Mouse (Mus musculus) regulatory T cell (primary cell): ENCODE results near the gene Gnat1.

Experiments
- in situ Hi-C: fragments of 300-600 bp; cut with MboI, MseI; formaldehyde crosslinking; loops from one replicate; pipeline ENCODE4 v1.15.1; 2025; ENCODE audit warnings: high pct_unique_total_duplicates

Gene Gnat1

DNA sequence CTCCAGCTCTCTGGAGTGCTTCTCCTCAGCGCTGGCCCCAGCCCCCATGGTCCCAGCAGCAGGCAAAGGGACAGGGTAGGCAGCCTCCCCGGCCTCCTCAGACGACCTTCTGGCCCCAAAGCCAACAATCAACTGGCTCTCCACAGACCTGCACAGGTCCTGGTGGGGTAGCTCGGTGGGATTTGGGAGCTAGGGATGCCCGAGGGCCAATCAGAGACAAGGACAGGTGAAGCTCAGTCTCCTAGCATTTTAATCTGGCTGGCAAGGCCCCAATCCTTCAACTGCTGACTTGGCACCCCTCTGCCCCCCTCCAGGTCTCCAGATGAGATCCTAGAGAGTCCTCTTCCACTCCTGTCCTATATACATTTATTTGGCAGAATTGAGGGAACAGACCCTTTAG is at the start of gene Gnat1:
Gene Gnat1, minus strand, starts transcription at position 212 of the 400 bp plus-strand sequence.
- in situ Hi-C loops = no loop called here

DNA sequence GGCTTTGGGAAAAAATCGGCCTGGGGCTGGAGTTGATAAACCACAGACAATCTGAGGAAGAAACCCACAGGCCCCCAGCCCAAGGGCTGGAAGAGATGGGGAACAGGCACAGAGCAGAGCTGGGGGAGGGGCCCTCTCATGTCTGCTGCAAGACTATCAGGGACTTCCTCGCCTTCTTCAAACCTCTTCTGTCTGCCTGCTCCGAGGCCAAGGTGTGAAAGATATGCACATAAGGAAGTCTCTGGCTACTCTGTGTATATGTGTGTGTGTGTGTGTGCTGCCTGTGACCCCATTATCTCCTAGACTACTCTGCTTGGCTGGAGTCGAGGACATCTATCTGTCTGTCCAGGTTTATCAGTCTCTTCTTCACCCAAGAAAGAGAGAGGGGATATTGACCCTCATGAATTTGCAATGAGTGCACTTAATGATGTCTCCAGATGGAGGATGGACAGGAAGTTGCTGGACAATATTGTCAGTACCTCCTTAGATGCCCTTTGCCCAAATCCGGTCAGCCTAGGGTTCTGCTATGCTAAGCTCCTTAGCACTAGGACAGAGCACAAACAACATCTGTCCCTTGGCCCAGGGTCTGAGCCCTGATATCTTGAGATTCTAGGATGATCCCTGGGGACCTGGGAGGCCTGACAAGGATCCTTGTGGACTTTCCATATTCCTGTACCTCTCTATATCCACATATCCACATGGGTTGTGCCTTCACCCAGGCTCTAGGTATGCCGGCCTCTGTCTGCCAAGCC is 49.6 kb upstream of the Gnat1 start:
- in situ Hi-C loops = no loop called here

GRCm38 (mm10) chr9:107727041-107727440 is 47.5 kb upstream of the Gnat1 start:
- in situ Hi-C loops = no loop called here

GRCm38 (mm10) chr9:107724796-107725195 is 45.3 kb upstream of the Gnat1 start:
- in situ Hi-C loops = no loop called here

GRCm38 (mm10) chr9:107723794-107724531 is 44.5 kb upstream of the Gnat1 start:
- in situ Hi-C loops = no loop called here

GRCm38 (mm10) chr9:107723292-107723691 is 43.8 kb upstream of the Gnat1 start:
- in situ Hi-C loops = no loop called here

- in situ Hi-C loops = no loop called here
Measured at GRCm38 (mm10) chr9:107718781-107719540, 39.4 kb upstream of the Gnat1 start.

GRCm38 (mm10) chr9:107716951-107717350 is 37.4 kb upstream of the Gnat1 start:
- in situ Hi-C loops = no loop called here

- in situ Hi-C loops = no loop called here
Measured at GRCm38 (mm10) chr9:107715632-107716031, 36.1 kb upstream of the Gnat1 start.

GRCm38 (mm10) chr9:107714221-107714952 is 34.9 kb upstream of the Gnat1 start:
- in situ Hi-C loops = no loop called here

DNA sequence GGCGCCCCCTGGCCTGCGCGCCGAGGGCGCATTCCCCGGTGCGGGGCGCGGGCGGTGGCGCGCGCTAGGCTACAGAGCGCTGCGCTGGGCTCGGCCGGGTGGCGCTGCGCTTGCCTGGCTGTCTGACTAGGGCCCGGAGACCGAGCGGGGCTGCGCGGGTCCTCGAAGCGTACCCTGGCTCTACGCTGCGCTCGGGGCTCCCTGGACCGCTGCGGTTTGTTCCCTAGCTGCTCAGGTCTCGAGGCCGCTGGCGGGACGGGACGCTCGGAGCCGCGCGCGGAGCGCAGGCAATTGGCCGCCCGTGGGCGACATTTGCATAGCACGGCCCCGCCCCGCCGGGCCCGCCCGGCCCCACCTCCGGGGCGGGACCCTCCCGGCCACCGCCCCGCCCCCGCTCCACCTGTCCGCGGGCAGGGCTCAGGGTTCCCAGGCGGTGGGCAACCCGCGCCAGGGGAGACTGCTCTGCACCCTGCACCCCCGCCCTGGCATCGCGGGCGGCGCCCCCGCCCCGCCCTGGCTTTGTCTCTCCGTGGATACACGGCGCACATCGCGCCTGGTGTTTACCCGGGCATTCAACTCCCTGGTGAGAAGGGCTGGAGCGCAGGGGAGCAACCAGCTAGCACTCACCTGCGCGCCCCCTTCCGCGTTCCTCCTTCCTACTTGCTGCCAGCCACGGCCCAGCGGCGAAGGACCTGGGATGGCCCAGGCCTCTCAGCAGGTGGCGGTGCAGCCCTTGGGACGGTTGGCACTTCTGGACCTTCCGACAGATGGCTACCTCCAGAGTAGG is 30.4 kb upstream of the Gnat1 start, which contains the start of gene Sema3f:
Gene Sema3f, minus strand, starts transcription at position 779 of the 787 bp plus-strand sequence.
- in situ Hi-C loops = no loop called here

DNA sequence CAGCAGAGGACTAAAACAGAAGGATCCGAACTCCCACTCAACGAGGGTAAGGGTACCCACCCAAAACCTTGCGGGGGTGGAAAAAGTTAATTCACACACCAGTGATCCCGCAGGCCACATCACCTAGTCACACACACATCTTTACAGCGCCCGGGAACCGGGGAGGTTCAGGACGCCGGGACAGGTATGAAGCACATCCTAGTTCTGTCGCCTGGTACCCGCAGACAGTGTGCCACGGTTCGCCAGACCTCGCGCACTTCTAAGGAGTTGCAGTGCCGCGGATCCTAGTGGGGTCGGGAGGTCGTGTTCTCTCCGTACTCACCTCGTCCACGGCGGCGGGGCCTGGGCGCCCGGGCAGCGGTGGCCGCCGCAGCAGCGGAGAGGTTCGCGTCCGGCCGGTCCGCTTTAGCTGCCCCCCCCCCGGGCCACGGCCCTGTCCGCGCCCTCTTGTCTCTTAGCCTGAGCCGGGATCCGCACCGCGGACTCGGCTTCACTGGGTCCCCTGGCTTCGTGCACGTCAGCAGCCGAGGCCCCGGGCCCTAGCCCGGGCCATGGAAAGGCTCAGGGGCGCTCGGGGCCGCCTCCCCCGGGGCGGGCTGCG is 29.7 kb upstream of the Gnat1 start:
- in situ Hi-C loops = no loop called here

DNA sequence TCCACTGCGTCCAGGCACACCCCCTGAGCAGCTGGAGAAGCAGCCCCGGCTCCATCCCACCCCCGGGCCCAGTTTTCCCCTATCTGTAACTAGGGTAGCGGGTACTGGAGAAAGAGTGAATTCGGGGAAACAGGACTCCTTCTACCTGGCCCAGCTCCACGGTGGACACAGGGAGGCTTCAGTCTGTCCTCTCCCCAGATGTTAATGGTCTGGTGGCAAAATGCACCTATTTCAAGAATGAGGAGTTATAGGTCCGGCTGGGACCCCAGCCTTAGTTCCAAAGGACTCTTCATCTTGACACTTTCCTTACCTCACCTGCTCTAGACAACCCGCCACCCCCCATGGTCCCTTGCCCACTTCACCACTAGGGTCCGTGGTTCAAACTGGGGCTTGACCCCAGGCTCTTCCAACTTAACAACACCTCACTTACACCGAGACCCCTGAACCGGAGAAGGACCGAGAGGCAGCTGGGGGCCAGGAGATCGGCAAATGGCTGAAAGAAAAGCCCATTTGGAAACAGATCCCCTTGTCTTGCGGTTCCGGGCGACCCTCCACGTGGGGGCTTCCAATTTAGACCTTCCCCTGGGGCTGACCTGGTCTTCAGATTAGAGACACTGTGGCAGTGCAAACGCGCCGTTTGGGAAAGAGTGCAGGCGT is 29.1 kb upstream of the Gnat1 start:
- in situ Hi-C loops = no loop called here

- in situ Hi-C loops = no loop called here
Measured at GRCm38 (mm10) chr9:107707701-107708438, 28.4 kb upstream of the Gnat1 start.

DNA sequence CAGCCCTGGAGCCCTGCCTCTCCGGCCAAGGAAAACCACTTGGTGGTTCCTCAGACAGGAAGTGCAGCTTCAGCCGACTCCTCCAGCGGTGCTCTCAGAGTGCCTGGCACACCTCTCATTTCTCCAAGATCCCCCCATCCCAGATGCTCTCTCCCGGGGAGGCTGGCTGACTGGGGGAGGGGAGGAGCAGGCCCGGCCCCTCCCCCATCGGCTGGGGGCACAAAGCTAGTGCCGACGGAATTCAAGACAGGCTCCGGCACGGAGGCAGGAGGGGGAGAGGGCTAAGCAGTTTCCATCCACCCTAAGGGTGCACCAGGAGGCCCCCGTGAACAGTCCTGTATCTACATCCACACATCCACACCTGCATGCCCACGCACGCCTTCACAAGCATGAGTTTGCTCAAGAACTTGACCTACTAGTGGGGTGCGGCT is 27.3 kb upstream of the Gnat1 start:
- in situ Hi-C loops = no loop called here

DNA sequence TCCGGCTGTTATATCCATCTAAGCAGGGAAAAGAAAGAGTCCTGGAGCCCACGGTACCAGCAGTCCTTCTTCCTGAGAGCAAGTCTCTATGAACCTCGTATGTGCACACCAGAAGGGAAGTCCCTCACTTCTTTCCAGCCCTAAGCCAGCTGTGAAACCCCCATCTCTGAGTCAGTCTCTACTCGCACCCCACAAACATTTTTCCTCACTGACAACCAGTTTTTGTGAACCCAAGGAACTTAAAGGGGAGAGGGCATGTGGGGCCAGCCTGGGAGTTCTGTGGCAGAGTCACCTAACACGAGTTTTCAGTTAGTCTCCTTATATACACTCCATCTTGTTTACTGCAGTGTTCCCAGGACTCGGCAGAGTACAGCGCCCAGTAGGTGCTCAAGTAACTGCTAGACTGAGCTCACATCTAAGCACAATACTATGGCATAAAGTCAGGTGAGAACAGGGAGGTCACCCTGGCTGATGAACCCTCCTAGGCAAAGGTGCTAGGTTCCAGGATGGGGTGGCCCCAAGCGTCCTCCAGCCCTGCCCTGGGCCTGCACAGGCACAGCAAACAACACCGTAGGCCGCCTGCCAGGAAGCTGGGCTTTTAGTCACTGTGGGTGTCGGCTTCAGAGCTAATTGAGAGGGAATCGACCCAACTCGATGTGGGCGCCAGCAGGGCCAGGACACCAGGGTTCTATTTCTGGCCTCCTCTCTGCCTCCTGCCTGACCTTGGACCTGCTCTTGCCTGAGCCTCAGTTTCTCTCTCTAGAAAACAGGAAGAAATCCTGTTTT is 24.0 kb upstream of the Gnat1 start:
- in situ Hi-C loops = no loop called here

DNA sequence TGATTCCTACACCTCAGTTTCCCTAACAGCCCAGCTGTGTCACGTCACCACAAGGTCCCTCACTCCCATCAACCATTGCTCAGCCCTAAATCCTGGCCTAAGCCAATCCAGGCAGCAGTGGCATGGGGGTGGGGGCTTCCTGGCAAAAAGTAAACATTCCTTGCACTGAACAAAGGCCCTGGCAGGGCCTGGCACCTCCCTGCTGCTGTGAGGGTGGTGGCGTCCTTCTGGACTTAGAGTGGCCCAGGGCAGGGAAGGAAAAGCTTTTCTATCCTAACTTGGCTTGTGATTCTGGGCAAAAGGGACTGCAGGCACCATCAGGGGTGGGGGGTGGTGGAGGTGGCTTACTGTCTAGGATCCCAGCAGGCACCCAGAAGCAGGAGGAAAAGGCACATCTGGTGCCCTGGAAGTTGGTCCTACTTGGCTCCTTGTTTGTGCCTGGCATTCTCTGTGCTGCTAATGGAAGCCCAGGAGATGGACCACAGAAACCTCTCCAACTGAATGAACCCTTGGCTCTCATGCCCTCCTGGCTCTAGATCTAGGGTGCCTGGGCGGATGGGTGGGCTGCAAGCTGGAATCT is 23.2 kb upstream of the Gnat1 start:
- in situ Hi-C loops = no loop called here

GRCm38 (mm10) chr9:107701594-107701993 is 22.1 kb upstream of the Gnat1 start:
- in situ Hi-C loops = no loop called here
